Mouse (Mus musculus) testis, adult 2 months (tissue): Measurements from ENCODE around the gene Bola3.

ENCODE experiments used
- CTCF ChIP-seq: fragments of 200-500 bp; IDR thresholded peaks from 2 replicates; pipeline ENCODE4 v1.5.1; 2012; ENCODE audit warnings: low read depth, mild to moderate bottlenecking, inconsistent platforms, low read length, moderate library complexity; ENCODE audit not compliant: control insufficient read depth, insufficient read depth, insufficient replicate concordance
- POLR2A ChIP-seq: fragments of 200-500 bp; IDR thresholded peaks from 2 replicates; pipeline ENCODE4 v1.6.1; 2012; ENCODE audit warnings: low read depth, mild to moderate bottlenecking, inconsistent platforms, low read length, moderate library complexity; ENCODE audit not compliant: control insufficient read depth

DNA sequence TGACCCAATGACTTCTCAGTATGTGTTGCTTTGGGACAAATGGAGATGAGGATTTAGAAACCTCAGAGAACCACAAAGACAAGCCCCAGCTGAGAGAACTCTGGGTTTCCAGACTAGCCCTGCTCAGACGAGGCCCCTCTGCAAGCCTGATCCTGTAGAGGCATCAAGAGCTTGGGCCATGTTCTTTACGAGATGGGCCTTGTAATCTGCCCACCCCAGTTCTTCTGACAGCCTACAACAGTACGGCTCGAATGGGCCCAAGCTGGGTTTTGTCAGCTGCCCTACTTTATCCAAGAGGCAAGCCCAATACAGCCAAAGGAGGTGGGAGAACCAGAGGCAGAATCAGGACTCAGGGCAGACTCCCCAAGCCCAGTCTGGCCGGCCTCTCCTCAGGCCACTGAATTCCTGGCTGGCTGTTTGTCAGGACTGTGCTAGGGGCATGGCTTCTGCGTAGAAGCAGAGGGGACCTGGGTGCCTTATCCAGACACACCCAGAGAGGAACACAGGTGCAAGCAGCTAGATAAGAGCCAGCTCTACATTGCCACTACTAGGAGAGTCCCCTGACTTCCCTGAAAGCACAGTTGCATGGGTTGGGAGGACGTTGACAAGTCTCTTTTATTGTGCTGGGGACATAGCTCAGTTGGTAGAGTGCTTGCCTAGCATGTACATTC, 2.7 kb downstream of the Bola3 start:
- TF ChIP-seq CTCF (no peak), POLR2A (no peak)
